Comparison of ENCODE assay signal across 8 mouse cellular contexts in the genomic region with DNA sequence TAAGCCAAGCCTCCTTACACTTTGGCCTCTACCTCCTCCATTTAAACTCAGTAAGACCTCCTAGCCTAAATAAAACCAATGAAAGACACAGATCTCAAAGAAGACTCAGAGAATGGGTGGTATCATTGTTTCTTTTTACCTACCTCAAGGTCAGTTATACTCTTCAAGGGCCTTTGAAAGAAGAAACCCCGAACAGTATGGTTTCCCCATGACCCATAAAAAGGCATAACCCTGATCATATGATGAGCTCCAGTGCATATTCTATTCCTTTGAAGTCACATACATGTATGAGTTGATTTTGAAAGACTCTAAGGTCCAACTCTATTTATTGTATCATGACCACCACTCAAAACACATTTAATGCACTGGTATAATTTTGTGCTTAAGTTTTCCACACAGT. TPM values are rescaled to one million over a fixed set of nuclear protein-coding genes. Genes with fewer than 3 reads are reported as not detected.
A peak's percentile ranks its signal among the peaks of the same experiment; 100 is the strongest.
DNase-seq lines count a peak whose midpoint lies in the region; ATAC-seq and TF ChIP-seq lines count a peak whose summit lies in the region.

A gene (plus strand): TSS at position 301 of the 400 bp plus-strand sequence.

- DNase-seq in frontal cortex, adult 2 months (ENCODE audit: extremely low spot score in 1 of 2, low spot score in 1 of 2), result no peak
- DNase-seq in MEL (ENCODE audit: low read depth, low spot score), result no peak
- DNase-seq in hindbrain, postnatal 0 days (ENCODE audit: low spot score), result no peak
- no peak for DNase-seq in cerebellum, postnatal 14 days
- DNase-seq in ovary, postnatal 14 days (ENCODE audit: low spot score), result no peak

- peaks cover 0 to 20% of the 10 kb centered on the region in 2 experiments; a peak in 2 of 4 replicates for H3K36me3 ChIP-seq in MEL (ENCODE audit: control insufficient read depth in 1 of 2, insufficient read depth in 2 of 2, low read length in 2 of 2)
- no peaks in the 10 kb centered on the region for H3K36me3 ChIP-seq in forebrain, embryonic 16.5 days (ENCODE audit: control insufficient read depth, insufficient read depth)
- H3K36me3 ChIP-seq in hindbrain, postnatal 0 days (ENCODE audit: insufficient read depth, low read length), result no peaks in the 10 kb centered on the region
- H3K36me3 ChIP-seq in midbrain, embryonic 12.5 days, result no peaks in the 10 kb centered on the region

- WGBS in forebrain, embryonic 16.5 days, result 100% methylated on average over 1 of the region's 1 CpGs
- 98% methylated on average over 1 of the region's 1 CpGs for WGBS in hindbrain, postnatal 0 days
- WGBS in midbrain, embryonic 12.5 days, result 98% methylated on average over 1 of the region's 1 CpGs

- H3K9ac ChIP-seq in MEL (ENCODE audit: control insufficient read depth, low read depth, low read length, poor library complexity, severe bottlenecking), result peak within 1 kb of the TSS; percentile 76
- peak within 1 kb of the TSS; percentile 67 for H3K9ac ChIP-seq in forebrain, embryonic 16.5 days (replicated peaks; ENCODE audit: low read depth, low read length)
- peak within 1 kb of the TSS; percentile 63 for H3K9ac ChIP-seq in hindbrain, postnatal 0 days (replicated peaks; ENCODE audit: low read length)
- peak within 1 kb of the TSS; percentile 65 for H3K9ac ChIP-seq in midbrain, embryonic 12.5 days (replicated peaks)

- TF ChIP-seq CTCF in MEL (IDR thresholded peaks at IDR 0.05 in 2 of 3, conservative IDR thresholded peaks at IDR 0.05 in 1 of 3; ENCODE audit: control insufficient read depth in 1 of 3, insufficient read depth in 1 of 3, low read depth in 2 of 3, low read length in 3 of 3, poor library complexity in 1 of 3, severe bottlenecking in 1 of 3), result no peak
- TF ChIP-seq CTCF in hindbrain, postnatal 0 days (IDR thresholded peaks at IDR 0.05; ENCODE audit: low read depth), result no peak

- peaks cover 28% of the 10 kb centered on the region for H3K79me2 ChIP-seq in MEL (ENCODE audit: control insufficient read depth, insufficient read depth, low read length, poor library complexity)

- no peak for ATAC-seq in frontal cortex, adult (ENCODE audit: low TSS enrichment)
- ATAC-seq in forebrain, embryonic 16.5 days, result no peak
- ATAC-seq in hindbrain, postnatal 0 days, result no peak
- no peak for ATAC-seq in midbrain, embryonic 12.5 days (ENCODE audit: low FRiP score, low read depth)

- TF ChIP-seq POLR2A in MEL (IDR thresholded peaks at IDR 0.05; ENCODE audit: control insufficient read depth in 1 of 2, insufficient read depth in 1 of 2, low read depth in 1 of 2, low read length in 2 of 2, poor library complexity in 1 of 2), result no peak

- H3K27me3 ChIP-seq in MEL (ENCODE audit: control insufficient read depth in 1 of 2, insufficient read depth in 2 of 2, low read length in 2 of 2), result no peaks in the 10 kb centered on the region
- no peaks in the 10 kb centered on the region for H3K27me3 ChIP-seq in forebrain, embryonic 16.5 days (replicated peaks; ENCODE audit: control insufficient read depth, insufficient read depth, low read length)
- H3K27me3 ChIP-seq in hindbrain, postnatal 0 days (ENCODE audit: insufficient read depth, low read length), result no peaks in the 10 kb centered on the region
- H3K27me3 ChIP-seq in midbrain, embryonic 12.5 days, result peaks cover 10% of the 10 kb centered on the region

- H3K4me1 ChIP-seq in MEL (ENCODE audit: control insufficient read depth in 1 of 2, insufficient read depth in 2 of 2, low read length in 2 of 2), result peaks cover 12 to 15% of the 10 kb centered on the region in 2 experiments
- H3K4me1 ChIP-seq in forebrain, embryonic 16.5 days (replicated peaks; ENCODE audit: control insufficient read depth, insufficient read depth, low read length), result peaks cover 19% of the 10 kb centered on the region
- H3K4me1 ChIP-seq in hindbrain, postnatal 0 days (ENCODE audit: insufficient read depth, low read length), result peaks cover 3% of the 10 kb centered on the region; the same call in 1 of the 2 replicates
- H3K4me1 ChIP-seq in midbrain, embryonic 12.5 days, result peaks cover 11% of the 10 kb centered on the region; the same call in 1 of the 2 replicates

- peak within 1 kb of the TSS; percentile 90 to 98 for H3K4me3 ChIP-seq in MEL (ENCODE audit: control insufficient read depth in 1 of 2, insufficient read depth in 1 of 2, low read depth in 2 of 2, low read length in 2 of 2)
- peak within 1 kb of the TSS; percentile 60 for H3K4me3 ChIP-seq in forebrain, embryonic 16.5 days (replicated peaks; ENCODE audit: low read length)
- H3K4me3 ChIP-seq in hindbrain, postnatal 0 days (ENCODE audit: low read length), result peak within 1 kb of the TSS; percentile 65
- H3K4me3 ChIP-seq in midbrain, embryonic 12.5 days, result peak within 1 kb of the TSS; percentile 80

- peak within 1 kb of the TSS; percentile 87 for H3K4me2 ChIP-seq in forebrain, embryonic 16.5 days (ENCODE audit: low read length)
- peak within 1 kb of the TSS; percentile 75 for H3K4me2 ChIP-seq in hindbrain, postnatal 0 days (ENCODE audit: low read depth, low read length)
- peak within 1 kb of the TSS; percentile 76 for H3K4me2 ChIP-seq in midbrain, embryonic 12.5 days (replicated peaks)

- TF ChIP-seq RAD21 in MEL (IDR thresholded peaks at IDR 0.05; ENCODE audit: low read depth, low read length), result no peak

- no peak for TF ChIP-seq EP300 in MEL (IDR thresholded peaks at IDR 0.05; ENCODE audit: low read depth in 1 of 2, low read length in 2 of 2)

- H3K27ac ChIP-seq in MEL (ENCODE audit: control insufficient read depth, low read depth, low read length), result peak within 1 kb of the TSS; percentile 13
- no peak within 1 kb of the TSS for H3K27ac ChIP-seq in forebrain, embryonic 16.5 days (ENCODE audit: low read length)
- H3K27ac ChIP-seq in hindbrain, postnatal 0 days, result peak within 1 kb of the TSS; percentile 48; the same call in 1 of the 2 replicates
- H3K27ac ChIP-seq in midbrain, embryonic 12.5 days (replicated peaks), result peak within 1 kb of the TSS; percentile 64

- no peaks in the 10 kb centered on the region for H3K9me3 ChIP-seq in MEL (replicated peaks; ENCODE audit: insufficient read depth, low read length)
- no peaks in the 10 kb centered on the region for H3K9me3 ChIP-seq in forebrain, embryonic 16.5 days (ENCODE audit: control insufficient read depth, low read length)
- H3K9me3 ChIP-seq in hindbrain, postnatal 0 days (ENCODE audit: low read length), result no peaks in the 10 kb centered on the region
- no peaks in the 10 kb centered on the region for H3K9me3 ChIP-seq in midbrain, embryonic 12.5 days

TF ChIP-seq in MEL, 35 proteins besides CTCF, POLR2A, EP300 and RAD21:
- TF ChIP-seq NRF1 (IDR thresholded peaks at IDR 0.05; ENCODE audit: insufficient read depth, low read depth, low read length, poor library complexity, severe bottlenecking) (no peak), MXI1 (IDR thresholded peaks at IDR 0.05; ENCODE audit: low read depth, low read length) (no peak), MEF2A (IDR thresholded peaks at IDR 0.05; ENCODE audit: extremely low read depth, insufficient replicate concordance, low read depth, low read length, poor library complexity, severe bottlenecking) (no peak), TAL1 (IDR thresholded peaks at IDR 0.05; ENCODE audit: low read length) (no peak), UBTF (IDR thresholded peaks at IDR 0.05; ENCODE audit: borderline replicate concordance, insufficient read depth, low read depth, low read length) (no peak), KAT2A (conservative IDR thresholded peaks at IDR 0.05; ENCODE audit: low read depth, low read length) (no peak), POLR2AphosphoS5 (IDR thresholded peaks at IDR 0.05; ENCODE audit: borderline replicate concordance, low read depth, low read length) (no peak), GABPA (IDR thresholded peaks at IDR 0.05; ENCODE audit: low read depth, low read length) (no peak), MYC (IDR thresholded peaks at IDR 0.05; ENCODE audit: low read depth, low read length) (no peak), USF1 (IDR thresholded peaks at IDR 0.05; ENCODE audit: low read depth, low read length) (no peak), E2F4 (IDR thresholded peaks at IDR 0.05; ENCODE audit: borderline replicate concordance, low read depth, low read length) (no peak), GATA1 (IDR thresholded peaks at IDR 0.05; ENCODE audit: low read depth, low read length) (no peak), ETS1 (IDR thresholded peaks at IDR 0.05; ENCODE audit: low read depth, low read length) (no peak), RCOR1 (IDR thresholded peaks at IDR 0.05; ENCODE audit: low read depth, low read length) (no peak)

RNA-seq across cellular contexts. Expression of the gene that starts here (rescaled TPM):
- 14.6 and 16.4 TPM in 2 replicates for polyA plus RNA-seq in frontal cortex, adult 2 months (2012; rRNA removed)
- 25.0 and 27.7 TPM in 2 replicates for total RNA-seq in MEL (2012; rRNA removed)
- polyA plus RNA-seq in MEL (2012; ENCODE audit: insufficient read depth in 1 of 2, insufficient read length in 2 of 2, low read depth in 1 of 2, low replicate concordance in 2 of 2, missing spikeins in 1 of 2), result 10 to 100 TPM; 52.5 to 77.1 TPM
- polyA plus RNA-seq in forebrain, embryonic 16.5 days (2015; fragmentation: Nextera tagmentation; extraction: Ambion mirVana), result 1.5 and 1.6 TPM in 2 replicates
- total RNA-seq in hindbrain, postnatal 0 days (2014; rRNA removed), result 2.1 and 3.1 TPM in 2 replicates
- polyA plus RNA-seq in hindbrain, postnatal 0 days (2015; fragmentation: Nextera tagmentation; extraction: Ambion mirVana), result 2.6 and 2.7 TPM in 2 replicates
- 2.8 and 4.6 TPM in 2 replicates for polyA plus RNA-seq in midbrain, embryonic 12.5 days (2016; fragmentation: Nextera tagmentation; extraction: Ambion mirVana)
